ENCODE assay signal across 30 mouse cellular contexts in genomic region chr11:67093652-67094051, GRCm38 (mm10). TPM values are rescaled to one million over a fixed set of nuclear protein-coding genes. Genes with fewer than 3 reads are reported as not detected.
"Had no signal": no experiment of that assay in that cellular context is flagged by ENCODE, and none has a peak within 500 bp of the region (broad histone marks: within the 10 kb centered on the region; RNA-seq: fewer than 3 reads in every experiment).

No protein-coding gene starts in this region.

- H3K27me3 ChIP-seq: limb, embryonic 13.5 days; liver, embryonic 15.5 days; midbrain, embryonic 12.5 days; midbrain, embryonic 15.5 days had no signal

- H3K27ac ChIP-seq: left cerebral cortex, adult 2 months; limb, embryonic 10.5 days; limb, embryonic 12.5 days; limb, embryonic 13.5 days; limb, embryonic 15.5 days; liver, embryonic 12.5 days; liver, embryonic 13.5 days; liver, embryonic 14.5 days; liver, embryonic 15.5 days; lung, embryonic 15.5 days; macrophage; midbrain, embryonic 10.5 days; midbrain, embryonic 12.5 days; midbrain, embryonic 13.5 days; midbrain, embryonic 15.5 days had no signal

- DNase-seq: left cerebral cortex, postnatal 4 days; liver; liver, embryonic 13.5 days; liver, postnatal 0 days; lung, adult 18-20 months; lung, adult 2 months; lung, embryonic 14.5 days; lung, postnatal 10 days; lung, postnatal 14 days; lung, postnatal 36 days; lung, postnatal 4 days; midbrain, embryonic 14.5 days had no signal

- ATAC-seq: liver, embryonic 12.5 days; liver, postnatal 0 days; lung, postnatal 0 days; midbrain, embryonic 13.5 days; midbrain, embryonic 15.5 days had no signal

- H3K9me3 ChIP-seq: limb, embryonic 10.5 days; limb, embryonic 12.5 days; limb, embryonic 13.5 days; limb, embryonic 15.5 days; liver, embryonic 12.5 days; liver, embryonic 13.5 days; liver, embryonic 15.5 days; lung, embryonic 15.5 days; megakaryocyte, embryonic 14.5 days; midbrain, embryonic 10.5 days; midbrain, embryonic 12.5 days; midbrain, embryonic 13.5 days; midbrain, embryonic 15.5 days had no signal

- H3K4me1 ChIP-seq: limb, embryonic 10.5 days; limb, embryonic 12.5 days; limb, embryonic 13.5 days; limb, embryonic 15.5 days; liver, embryonic 12.5 days; liver, embryonic 13.5 days; liver, embryonic 15.5 days; lung, embryonic 15.5 days; megakaryocyte, embryonic 14.5 days; midbrain, embryonic 10.5 days; midbrain, embryonic 12.5 days; midbrain, embryonic 13.5 days; midbrain, embryonic 15.5 days had no signal

- H3K4me3 ChIP-seq: left cerebral cortex, adult 2 months; limb, embryonic 10.5 days; limb, embryonic 12.5 days; limb, embryonic 13.5 days; limb, embryonic 15.5 days; liver, embryonic 12.5 days; liver, embryonic 13.5 days; liver, embryonic 15.5 days; lung, embryonic 15.5 days; megakaryocyte, embryonic 14.5 days; midbrain, embryonic 10.5 days; midbrain, embryonic 12.5 days; midbrain, embryonic 13.5 days; midbrain, embryonic 15.5 days had no signal

- H3K36me3 ChIP-seq: limb, embryonic 10.5 days; limb, embryonic 12.5 days; limb, embryonic 13.5 days; limb, embryonic 15.5 days; liver, embryonic 12.5 days; liver, embryonic 13.5 days; liver, embryonic 15.5 days; lung, embryonic 15.5 days; midbrain, embryonic 10.5 days; midbrain, embryonic 12.5 days; midbrain, embryonic 13.5 days; midbrain, embryonic 15.5 days had no signal

- H3K9ac ChIP-seq: limb, embryonic 12.5 days; limb, embryonic 13.5 days; limb, embryonic 15.5 days; liver, embryonic 12.5 days; liver, embryonic 13.5 days; liver, embryonic 14.5 days; liver, embryonic 15.5 days; liver, postnatal 0 days; lung, embryonic 14.5 days; lung, embryonic 15.5 days; midbrain, embryonic 12.5 days; midbrain, embryonic 13.5 days; midbrain, embryonic 15.5 days had no signal

- H3K4me2 ChIP-seq: limb, embryonic 12.5 days; limb, embryonic 13.5 days; limb, embryonic 15.5 days; liver, embryonic 11.5 days; liver, embryonic 12.5 days; liver, embryonic 13.5 days; liver, embryonic 15.5 days; lung, embryonic 14.5 days; lung, embryonic 15.5 days; midbrain, embryonic 12.5 days; midbrain, embryonic 13.5 days; midbrain, embryonic 15.5 days had no signal

RNA-seq across cellular contexts. Expression of gene Myh3, which starts 15.6 kb away (rescaled TPM):
- polyA plus RNA-seq: liver, adult 2 months had no signal
